Mouse (Mus musculus) CH12.LX (cell line): ENCODE results near the gene Mrpl51. TPM values are rescaled to one million over a fixed set of nuclear protein-coding genes. Genes with fewer than 3 reads are reported as not detected.
A peak's percentile ranks its signal among the peaks of the same experiment; 100 is the strongest.

Experiments
- DNase-seq: peaks from one replicate; pipeline ENCODE4 v3.0.0-alpha.2; 2013; ENCODE audit errors: extremely low read depth
- H3K27ac ChIP-seq: 2 replicates; pipeline ENCODE4 v1.5.1; 2012; ENCODE audit warnings: low read depth, mild to moderate bottlenecking, control low read depth, moderate library complexity; ENCODE audit not compliant: insufficient read depth
- H3K27me3 ChIP-seq: replicated peaks from 2 replicates; pipeline ENCODE3; 2012; ENCODE audit warnings: inconsistent platforms
- H3K36me3 ChIP-seq, 2 experiments: replicated peaks in 1 of 2; 2 replicates each; pipeline versions ENCODE3 to v1.6.1; 2012; ENCODE audit warnings: inconsistent platforms in 1 of 2, low read length in 1 of 2, mild to moderate bottlenecking in 1 of 2, mixed read lengths in 1 of 2, moderate library complexity in 1 of 2; ENCODE audit not compliant: control insufficient read depth in 1 of 2, insufficient read depth in 1 of 2
- H3K4me1 ChIP-seq, 2 experiments: 2 replicates each; pipeline ENCODE4 v1.6.1; 2012; ENCODE audit warnings: inconsistent platforms in 1 of 2, moderate library complexity in 1 of 2; ENCODE audit not compliant: insufficient read depth in 2 of 2, control insufficient read depth in 1 of 2
- H3K4me2 ChIP-seq: 2 replicates; pipeline ENCODE4 v1.6.1; 2012; ENCODE audit warnings: low read depth, mild to moderate bottlenecking, control low read depth; ENCODE audit not compliant: poor library complexity, insufficient read depth, severe bottlenecking
- H3K4me3 ChIP-seq, 3 experiments: fragments of 150-350 bp in 1 of 3; sonication (generic) in 1 of 3; replicated peaks in 1 of 3; 2 replicates each; pipeline versions ENCODE3 to v1.5.1; 2011 to 2012; ENCODE audit warnings: low read depth in 2 of 3, low read length in 2 of 3, mild to moderate bottlenecking in 2 of 3, moderate library complexity in 2 of 3, control low read depth in 1 of 3, improper control_type of control experiment in 1 of 3, inconsistent platforms in 1 of 3, mixed read lengths in 1 of 3; ENCODE audit not compliant: poor library complexity in 1 of 3
- H3K79me2 ChIP-seq: replicated peaks from 2 replicates; pipeline ENCODE4 v1.6.1; 2012; ENCODE audit warnings: mild to moderate bottlenecking, moderate library complexity; ENCODE audit not compliant: control insufficient read depth, poor library complexity, insufficient read depth, severe bottlenecking; ENCODE audit errors: extremely low read depth
- H3K9ac ChIP-seq: 2 replicates; pipeline ENCODE4 v1.6.1; 2012; ENCODE audit warnings: low read depth, mild to moderate bottlenecking, control low read depth, moderate library complexity; ENCODE audit not compliant: insufficient read depth
- H3K9me3 ChIP-seq: replicated peaks from 2 replicates; pipeline ENCODE3; 2012; ENCODE audit warnings: low read length, inconsistent platforms, mixed read lengths
- CHD1 ChIP-seq: IDR thresholded peaks from 2 replicates; pipeline ENCODE4 v1.6.1; 2012; ENCODE audit warnings: low read depth, low read length, improper control_type of control experiment, inconsistent platforms
- EP300 ChIP-seq: IDR thresholded peaks from 2 replicates; pipeline ENCODE4 v1.6.1; 2011; ENCODE audit warnings: low read length, improper control_type of control experiment
- HCFC1 ChIP-seq: IDR thresholded peaks from 2 replicates; pipeline ENCODE4 v1.6.1; 2012; ENCODE audit warnings: low read depth, mild to moderate bottlenecking, inconsistent platforms, low read length, improper control_type of control experiment
- KAT2A ChIP-seq: IDR thresholded peaks from 2 replicates; pipeline ENCODE4 v1.6.1; 2012; ENCODE audit warnings: low read length, improper control_type of control experiment, inconsistent platforms; ENCODE audit not compliant: insufficient replicate concordance
- MEF2A ChIP-seq: IDR thresholded peaks from 2 replicates; pipeline ENCODE4 v1.6.1; 2014; ENCODE audit warnings: low read depth, mild to moderate bottlenecking, inconsistent platforms, low read length, improper control_type of control experiment, borderline replicate concordance
- MYC ChIP-seq: IDR thresholded peaks from 2 replicates; pipeline ENCODE4 v1.6.1; 2011; ENCODE audit warnings: low read depth, mild to moderate bottlenecking, improper control_type of control experiment, low read length
- NELFE ChIP-seq: IDR thresholded peaks from 2 replicates; pipeline ENCODE4 v1.6.1; 2011; ENCODE audit warnings: low read depth, low read length, improper control_type of control experiment
- NRF1 ChIP-seq: IDR thresholded peaks from 2 replicates; pipeline ENCODE4 v1.6.1; 2014; ENCODE audit warnings: low read depth, mild to moderate bottlenecking, inconsistent platforms, low read length, improper control_type of control experiment, moderate library complexity
- POLR2AphosphoS2 ChIP-seq: IDR thresholded peaks from 2 replicates; pipeline ENCODE4 v1.6.1; 2011; ENCODE audit warnings: low read depth, low read length, improper control_type of control experiment
- SIN3A ChIP-seq: IDR thresholded peaks from 2 replicates; pipeline ENCODE4 v1.6.1; 2012; ENCODE audit warnings: low read length, improper control_type of control experiment, inconsistent platforms
- UBTF ChIP-seq: IDR thresholded peaks from 2 replicates; pipeline ENCODE4 v1.6.1; 2012; ENCODE audit warnings: low read depth, mild to moderate bottlenecking, inconsistent platforms, low read length, improper control_type of control experiment, moderate library complexity
- ZKSCAN1 ChIP-seq: IDR thresholded peaks from 2 replicates; pipeline ENCODE4 v1.6.1; 2012; ENCODE audit warnings: low read depth, inconsistent platforms, low read length, improper control_type of control experiment, borderline replicate concordance
- dilution Hi-C: fragments of 300-500 bp; cut with MboI; formaldehyde crosslinking; loops from 2 replicates; pipeline ENCODE4 v1.14.3; 2020; ENCODE audit warnings: low sequenced_read_pairs; ENCODE audit not compliant: extremely low pct_unique_long_range_greater_than_20kb, extremely low pct_ligation_motif_present
- in situ Hi-C: fragments of 300-500 bp; cut with MboI; formaldehyde crosslinking; loops from 3 replicates; pipeline ENCODE4 v1.14.3; 2019; ENCODE audit warnings: low sequenced_read_pairs, low pct_ligation_motif_present, low pct_unique_long_range_greater_than_20kb, mixed read lengths
- polyA plus RNA-seq: library from polyadenylated mRNA; unstranded; fragments of >175 nt; gene quantifications from 2 replicates; pipeline ENCODE4 v1.2.1, GENCODE M21; 2012; ENCODE audit warnings: low read depth; ENCODE audit not compliant: insufficient read length
- total RNA-seq, 2 experiments: library from RNA; depleted of rRNA; stranded (reverse); fragments of 300-350 nt in 1 of 2; fragments of >200 nt in 1 of 2; gene quantifications; 2 replicates each; pipeline ENCODE4 v1.2.3; 2012 to 2014

The Mrpl51 gene
- total and polyA plus RNA-seq, 3 experiments: 120 to 184 (median 161) TPM

DNA sequence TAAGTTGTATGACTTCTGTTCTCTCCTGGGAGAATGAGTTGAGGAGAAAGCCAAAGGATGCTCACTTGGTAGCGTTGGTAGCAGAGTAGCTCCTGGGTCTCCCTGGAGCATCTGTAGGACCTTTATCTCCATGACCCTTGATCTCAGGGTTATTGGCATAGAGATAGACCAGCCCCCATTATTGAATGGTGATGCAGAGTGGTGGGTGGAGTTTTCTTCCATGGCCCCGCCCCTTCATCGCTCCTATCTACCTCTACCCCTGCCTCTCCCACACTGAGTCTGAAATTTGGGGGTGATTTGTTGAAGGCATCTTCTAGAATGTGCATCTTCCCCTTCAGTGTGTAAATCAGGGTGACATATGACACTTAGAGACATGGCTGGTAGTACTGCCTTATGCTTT is 35.1 kb upstream of the Mrpl51 start:
- Histone ChIP-seq H3K4me2 (no peak overlapping the region), H3K27ac (no peak overlapping the region), H3K4me1 (peaks cover 0 to 9% of the 10 kb centered on the region in 2 experiments; a peak in 2 of 4 replicates), H3K36me3 (peaks cover 76 to 92% of the 10 kb centered on the region in 2 experiments), H3K4me3 (no peak overlapping the region), H3K79me2 (no peaks in the 10 kb centered on the region), H3K9ac (no peak overlapping the region), H3K27me3 (no peaks in the 10 kb centered on the region), H3K9me3 (no peaks in the 10 kb centered on the region)
- TF ChIP-seq MEF2A: no peak
- no peak for TF ChIP-seq NELFE
- TF ChIP-seq KAT2A: no peak
- no peak for TF ChIP-seq EP300
- no peak for TF ChIP-seq HCFC1
- TF ChIP-seq MYC: no peak
- no peak for TF ChIP-seq POLR2AphosphoS2
- no peak for TF ChIP-seq ZKSCAN1
- no peak for TF ChIP-seq CHD1
- dilution Hi-C loops (no loop called here), in situ Hi-C loops (loop anchor here (5.0 kb wide), 1 partner anchor 116 kb away; no protein-coding TSS in a partner anchor)
- no peak for DNase-seq

DNA sequence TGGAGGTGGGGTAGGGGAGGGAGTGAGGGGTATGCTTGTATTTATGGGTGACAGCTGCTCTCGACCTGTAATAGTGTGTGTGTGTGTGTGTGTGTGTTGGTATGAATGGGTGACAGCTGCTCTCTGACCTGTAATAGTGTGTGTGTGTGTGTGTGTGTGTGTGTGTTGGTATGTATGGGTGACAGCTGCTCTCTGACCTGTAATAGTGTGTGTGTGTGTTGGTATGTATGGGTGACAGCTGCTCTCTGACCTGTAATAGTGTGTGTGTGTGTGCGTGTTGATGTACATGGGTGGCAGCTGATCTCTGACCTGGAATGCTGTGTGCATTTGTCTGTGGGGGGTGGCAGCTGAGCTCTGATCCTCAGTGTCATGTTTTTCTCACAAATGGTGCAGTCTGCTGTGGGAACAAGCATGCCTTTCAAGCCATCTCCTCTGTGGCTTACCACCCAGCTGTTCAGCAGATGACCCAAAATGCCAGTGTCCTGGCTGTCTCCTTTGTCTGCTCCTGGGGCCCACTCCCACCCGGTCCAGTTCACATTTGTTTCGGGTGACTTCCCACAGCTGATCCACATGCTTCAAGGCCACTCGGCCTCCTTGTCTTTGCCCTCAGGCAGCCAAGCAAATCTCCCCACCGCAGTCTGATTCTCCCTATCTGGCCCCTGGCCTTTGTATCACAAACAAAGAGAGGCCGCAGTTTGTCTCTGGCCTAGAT is 34.5 kb upstream of the Mrpl51 start:
- Histone ChIP-seq H3K27me3 (no peaks in the 10 kb centered on the region), H3K4me1 (peaks cover 0 to 11% of the 10 kb centered on the region in 2 experiments; a peak in 2 of 4 replicates), H3K36me3 (peaks cover 76 to 91% of the 10 kb centered on the region in 2 experiments), H3K79me2 (no peaks in the 10 kb centered on the region), H3K9me3 (no peaks in the 10 kb centered on the region), H3K4me2 (no peak overlapping the region), H3K9ac (no peak overlapping the region), H3K27ac (no peak overlapping the region), H3K4me3 (no peak overlapping the region)
- in situ Hi-C loops (loop anchor here (5.0 kb wide), 1 partner anchor 115 kb away; no protein-coding TSS in a partner anchor), dilution Hi-C loops (no loop called here)
- no peak for DNase-seq
- TF ChIP-seq NRF1 (no peak), POLR2AphosphoS2 (peak; percentile 40; the same call in 1 of the 2 replicates), UBTF (no peak), SIN3A (no peak), CHD1 (no peak), MEF2A (no peak)
